Mouse (Mus musculus) hindlimb bud, embryonic 11.5 days (tissue): Measurements from ENCODE around the gene Aak1.

Experiments used
- DNase-seq: peaks from one replicate; pipeline ENCODE4 v3.0.0-alpha.2; 2012; ENCODE audit warnings: low read depth, low spot score; ENCODE audit errors: extremely low spot score

Gene Aak1

DNA sequence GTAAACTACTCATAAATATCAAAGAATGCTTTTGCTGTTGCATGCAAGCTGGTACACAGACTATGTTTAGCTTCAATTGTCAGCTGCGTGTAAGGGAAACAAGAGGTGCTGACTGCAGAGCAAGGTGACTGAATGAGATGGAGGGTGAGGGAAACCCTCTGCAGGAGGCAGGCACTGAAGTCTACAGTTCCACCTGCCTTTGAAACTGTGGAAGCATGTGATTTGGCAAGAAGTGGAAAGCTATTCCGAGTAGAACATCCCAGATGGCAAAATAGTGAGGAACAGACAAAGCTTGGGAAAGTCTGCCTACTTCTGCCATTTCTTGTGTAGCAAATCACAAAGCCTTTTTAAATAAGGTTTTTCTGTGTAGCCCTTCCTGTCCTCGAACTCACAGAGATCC is 106.4 kb downstream of the Aak1 start:
- no peak for DNase-seq

DNA sequence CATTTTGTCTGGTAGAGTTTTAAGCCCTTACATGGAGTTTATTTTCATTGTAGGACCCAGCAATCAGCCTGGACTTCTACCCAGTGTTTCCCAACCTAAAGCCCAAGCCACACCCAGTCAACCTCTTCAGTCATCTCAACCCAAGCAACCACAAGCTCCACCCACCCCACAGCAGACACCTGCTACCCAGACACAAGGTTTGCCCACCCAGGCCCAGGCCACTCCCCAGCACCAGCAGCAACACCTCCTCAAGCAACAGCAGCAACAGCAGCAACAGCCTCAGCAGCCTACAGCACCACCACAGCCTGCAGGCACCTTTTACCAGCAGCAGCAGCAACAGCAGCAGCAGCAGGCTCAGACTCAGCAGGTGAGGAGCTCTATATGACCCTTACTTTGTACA is 106.9 kb downstream of the Aak1 start:
- DNase-seq = no peak

DNA sequence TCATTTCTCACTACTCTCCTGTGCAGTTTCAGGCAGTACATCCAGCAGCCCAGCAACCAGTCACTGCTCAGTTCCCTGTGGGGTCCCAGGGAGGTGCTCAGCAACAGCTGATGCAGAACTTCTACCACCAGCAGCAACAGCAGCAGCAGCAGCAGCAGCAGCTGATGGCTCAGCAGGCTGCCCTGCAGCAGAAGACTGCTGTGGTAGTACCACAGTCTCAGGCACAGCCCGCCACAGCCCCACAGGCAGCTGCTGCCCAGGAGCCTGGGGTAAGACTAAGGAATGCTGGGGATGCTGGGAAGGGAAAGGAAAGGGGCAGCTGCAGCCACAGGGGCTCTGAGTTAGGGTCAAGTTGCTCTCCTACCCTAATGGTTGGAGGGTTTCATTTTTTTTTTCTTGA is 109.7 kb downstream of the Aak1 start:
- DNase-seq = no peak

DNA sequence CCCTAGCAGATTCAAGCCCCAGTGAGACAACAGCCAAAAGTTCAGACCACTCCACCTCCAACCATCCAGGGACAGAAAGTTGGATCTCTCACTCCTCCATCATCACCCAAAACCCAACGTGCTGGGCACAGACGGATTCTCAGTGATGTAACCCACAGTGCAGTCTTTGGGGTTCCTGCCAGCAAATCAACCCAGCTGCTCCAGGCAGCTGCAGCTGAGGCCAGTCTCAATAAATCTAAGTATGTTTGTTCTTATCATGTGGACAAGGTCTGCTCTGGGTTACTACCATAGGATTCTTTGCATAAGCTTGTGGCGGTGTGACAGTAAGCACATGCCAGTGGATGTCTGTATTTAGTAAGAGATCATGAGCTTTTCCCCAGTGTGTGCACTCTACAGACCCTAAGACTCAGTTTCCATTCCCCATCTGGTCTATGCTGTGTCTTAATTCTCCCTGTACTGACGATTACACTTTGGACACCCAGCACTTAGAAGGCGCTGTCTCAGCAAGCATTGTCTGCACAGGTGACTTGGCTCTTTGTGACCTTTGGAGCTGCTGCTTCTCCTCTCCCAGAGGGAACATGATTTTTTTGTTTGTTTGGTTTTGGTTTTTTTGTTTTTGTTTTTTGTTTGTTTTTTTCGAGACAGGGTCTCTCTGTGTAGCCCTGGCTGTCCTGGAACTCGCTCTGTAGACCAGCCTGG is 114.8 kb downstream of the Aak1 start:
- DNase-seq = no peak

DNA sequence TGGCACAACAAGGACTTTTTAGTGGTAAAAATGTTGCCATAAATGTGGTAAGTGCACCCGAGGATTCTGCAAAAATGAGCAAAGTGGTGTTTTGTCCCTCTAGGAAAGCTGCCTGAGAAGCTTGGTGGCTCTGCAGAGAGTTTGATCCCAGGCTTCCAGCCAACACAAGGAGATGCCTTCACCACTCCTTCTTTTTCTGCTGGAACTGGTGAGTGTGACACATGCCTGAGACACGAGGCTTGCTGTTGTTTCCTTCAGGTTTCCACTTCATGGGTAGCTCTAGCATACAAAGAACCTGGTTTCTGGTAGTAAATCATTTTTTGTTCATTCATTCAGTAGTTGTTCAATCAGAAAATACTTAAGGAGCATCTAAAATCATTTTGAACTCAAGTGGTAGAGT is 117.8 kb downstream of the Aak1 start:
- no peak for DNase-seq

DNA sequence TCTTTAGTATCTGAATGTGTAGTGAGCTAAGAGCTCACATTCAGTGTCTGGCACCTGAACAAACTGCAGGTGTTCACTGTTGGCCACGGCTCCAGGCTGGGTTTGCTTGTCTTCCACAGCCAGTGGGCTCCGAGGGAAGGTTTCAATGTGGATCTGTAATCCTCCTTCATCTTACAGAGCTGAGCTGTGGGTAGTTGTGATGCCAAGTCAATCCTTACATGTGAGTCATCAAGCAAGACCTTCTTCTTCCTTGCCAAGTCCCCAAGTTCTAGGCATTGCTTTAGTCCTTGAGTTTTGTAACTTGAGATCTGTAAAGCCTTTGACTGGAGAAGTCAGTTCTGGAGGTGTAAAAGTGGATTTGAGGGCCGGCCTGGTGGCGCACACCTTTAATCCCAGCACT is 124.6 kb downstream of the Aak1 start:
- no peak for DNase-seq

DNA sequence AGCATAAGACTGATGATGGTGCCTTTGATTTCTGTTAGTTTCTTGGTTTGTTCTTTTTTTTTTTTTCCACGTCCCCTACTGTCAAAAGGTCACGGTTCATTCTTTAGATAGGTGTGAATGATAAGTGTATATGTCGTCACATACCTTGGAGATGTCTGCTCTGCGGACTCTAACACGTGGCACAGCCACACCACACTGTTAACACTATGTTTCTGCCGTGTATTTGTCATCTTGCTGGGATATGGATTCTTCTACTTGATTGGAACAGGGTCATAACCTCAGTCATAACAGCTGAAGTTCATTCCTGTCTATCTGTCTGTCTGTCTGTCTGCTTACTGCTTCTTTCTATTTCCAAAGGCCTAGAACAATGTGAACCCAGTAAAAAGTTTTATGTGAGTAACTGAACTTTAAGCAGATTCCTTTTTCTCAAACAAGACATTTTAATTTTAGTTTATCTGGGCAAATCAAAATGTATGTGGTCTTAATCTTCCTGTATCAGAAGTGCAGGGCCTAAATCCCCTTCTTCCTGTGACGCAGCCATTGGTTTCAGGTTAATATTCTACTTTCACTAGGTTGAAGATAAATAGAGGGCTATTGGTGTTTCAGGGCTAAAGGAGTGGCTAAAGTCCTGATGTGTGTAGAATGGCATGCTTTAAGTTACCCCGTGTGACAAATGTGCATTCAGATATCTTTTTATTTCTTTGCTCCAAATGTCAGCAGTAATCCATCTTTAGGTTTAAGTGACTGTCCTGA is 129.0 kb downstream of the Aak1 start:
- no peak for DNase-seq

DNA sequence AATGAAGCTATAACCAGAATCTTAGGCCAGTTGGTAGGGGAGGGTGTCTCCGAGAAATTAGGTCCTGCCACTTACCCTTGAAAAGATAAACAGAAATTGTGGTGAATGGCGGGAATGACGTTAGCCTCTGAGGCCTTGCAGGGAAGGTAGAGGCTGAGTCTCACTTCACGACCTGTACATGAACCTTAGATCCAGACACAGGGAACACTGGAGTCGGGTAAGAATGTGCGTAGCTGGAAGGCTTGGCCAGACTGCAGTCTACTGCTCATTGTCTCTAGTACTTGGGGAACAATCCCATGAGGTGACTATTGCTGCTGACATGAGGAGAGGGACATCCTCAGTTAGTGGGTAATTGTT is 129.6 kb downstream of the Aak1 start:
- no peak for DNase-seq

DNA sequence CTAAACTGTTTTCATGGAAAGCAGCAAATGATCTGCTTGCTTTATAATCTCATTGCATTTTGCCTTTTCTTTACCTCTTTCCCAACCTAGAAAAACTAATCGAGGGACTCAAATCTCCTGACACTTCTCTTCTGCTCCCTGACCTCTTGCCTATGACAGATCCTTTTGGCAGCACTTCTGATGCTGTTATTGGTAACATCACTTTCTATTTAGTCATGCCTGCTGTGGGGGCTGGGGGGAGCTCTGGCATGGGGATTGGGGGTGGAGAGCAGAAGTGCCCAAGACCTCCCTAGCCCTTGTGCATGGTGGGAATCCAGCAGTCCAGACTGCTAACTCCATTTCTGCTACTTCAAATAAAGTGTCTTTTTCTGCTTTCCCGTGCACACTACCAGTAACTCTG is 131.9 kb downstream of the Aak1 start:
- no peak for DNase-seq

DNA sequence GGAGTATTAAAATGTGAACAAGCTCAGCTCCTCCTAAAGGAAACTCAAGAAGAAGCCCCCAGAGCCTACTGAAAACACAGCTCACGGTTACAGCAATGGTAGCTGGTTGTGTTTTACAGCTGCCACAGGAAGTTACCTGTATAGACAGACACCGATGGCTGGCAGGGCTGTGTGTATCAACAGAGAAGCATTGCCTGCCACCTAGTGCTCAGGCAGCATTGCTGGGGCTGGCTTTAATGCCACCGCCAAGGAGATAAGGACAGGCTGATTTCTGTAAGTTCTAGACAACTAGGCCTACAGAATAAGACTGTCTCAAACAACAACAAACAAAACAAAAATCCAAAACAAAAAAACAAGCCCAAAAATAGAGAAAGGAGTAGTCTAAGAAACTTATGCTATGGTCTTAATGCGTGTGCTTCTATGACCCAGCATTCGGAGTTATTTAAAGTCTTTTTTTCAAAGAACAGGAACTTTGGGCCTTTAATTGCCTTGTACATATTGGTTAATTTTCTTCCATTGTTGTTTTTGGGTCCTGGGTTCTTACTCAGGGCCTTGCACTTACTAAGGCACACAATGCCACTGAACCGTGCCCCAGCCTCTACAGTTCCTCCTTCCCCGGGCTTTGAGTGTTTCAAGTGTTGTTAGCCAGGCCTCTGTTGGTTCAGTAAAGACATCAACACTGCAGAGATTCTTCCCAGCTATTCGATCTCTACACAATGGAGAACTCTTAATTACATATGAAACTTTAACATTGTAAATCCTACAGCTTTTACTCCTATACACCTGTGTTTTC is 136.2 kb downstream of the Aak1 start:
- no peak for DNase-seq

DNA sequence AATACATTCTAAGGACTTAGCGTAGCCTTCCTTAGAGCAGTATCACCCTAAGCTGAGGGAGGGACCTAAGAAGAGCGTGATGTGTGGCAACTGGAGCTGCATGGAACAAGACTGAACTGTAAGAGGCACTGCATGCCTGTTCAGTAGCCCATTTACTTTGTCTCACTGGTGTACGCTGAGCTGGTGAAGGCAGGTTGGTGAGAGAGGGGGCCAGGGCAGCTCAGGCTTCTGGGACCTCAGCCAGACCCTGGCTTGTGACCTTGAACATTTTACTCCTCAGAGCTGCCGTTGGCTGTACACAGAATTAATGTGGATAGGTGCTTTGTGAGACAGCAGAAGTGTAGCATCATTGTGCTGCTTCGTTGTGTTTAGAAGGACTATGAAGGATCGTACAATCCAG is 140.3 kb downstream of the Aak1 start:
- DNase-seq = no peak

DNA sequence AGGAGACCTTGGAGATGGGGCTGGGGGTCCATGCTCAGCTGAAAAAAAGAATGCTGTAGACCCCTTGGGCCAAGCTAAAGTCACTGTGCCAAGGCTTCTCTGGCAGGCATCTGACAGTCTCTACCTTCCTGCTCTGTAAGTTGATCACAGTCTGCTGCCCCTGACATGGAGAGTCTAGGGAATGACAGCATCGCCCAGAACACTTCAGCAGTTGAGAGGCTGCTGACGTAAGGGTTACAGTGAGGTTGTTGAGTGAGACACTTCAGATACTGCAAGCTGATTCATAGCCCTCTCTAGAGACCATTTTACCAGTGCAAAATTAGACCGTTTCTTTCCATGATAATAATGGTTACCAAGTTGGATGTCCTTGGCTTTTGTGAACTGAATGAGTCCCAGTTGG is 141.7 kb downstream of the Aak1 start:
- DNase-seq = no peak

DNA sequence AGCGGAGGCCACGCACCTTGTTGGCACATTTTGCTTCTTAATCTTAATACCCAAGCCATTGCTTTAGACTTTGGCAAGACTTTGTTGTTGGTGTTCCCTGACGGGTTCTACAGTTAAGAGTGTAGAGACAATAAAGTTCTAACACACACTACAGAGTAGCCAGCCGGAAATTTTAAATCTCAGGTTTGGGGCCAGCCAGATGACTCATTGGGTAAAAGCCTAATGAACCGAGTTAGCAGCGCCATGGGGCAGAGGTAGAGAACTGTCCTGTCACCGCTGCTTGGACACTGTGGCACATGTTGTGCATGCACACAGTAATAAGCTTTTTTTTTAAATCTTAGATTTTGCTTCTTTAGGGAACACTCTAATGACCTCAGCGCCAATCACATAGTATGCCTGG is 143.0 kb downstream of the Aak1 start:
- DNase-seq = no peak

DNA sequence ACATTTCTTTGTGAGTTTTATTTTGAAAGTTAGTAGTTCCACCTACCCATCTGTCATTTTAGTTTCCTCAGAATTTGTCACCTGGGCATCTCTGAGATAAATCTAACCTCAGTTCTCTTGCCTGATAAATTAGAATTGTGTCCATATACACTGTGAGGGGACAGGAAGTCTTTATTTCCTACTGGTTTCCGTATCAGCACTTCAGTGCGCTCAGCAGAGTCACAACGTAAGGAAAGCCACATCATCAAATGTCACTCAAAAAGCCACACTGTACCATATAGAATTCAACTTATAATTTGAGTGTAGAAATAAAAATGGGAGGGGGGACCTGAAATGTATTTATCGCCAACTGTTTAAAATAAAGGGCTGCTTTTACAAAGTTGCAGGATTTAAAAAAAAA is 144.9 kb downstream of the Aak1 start:
- no peak for DNase-seq

DNA sequence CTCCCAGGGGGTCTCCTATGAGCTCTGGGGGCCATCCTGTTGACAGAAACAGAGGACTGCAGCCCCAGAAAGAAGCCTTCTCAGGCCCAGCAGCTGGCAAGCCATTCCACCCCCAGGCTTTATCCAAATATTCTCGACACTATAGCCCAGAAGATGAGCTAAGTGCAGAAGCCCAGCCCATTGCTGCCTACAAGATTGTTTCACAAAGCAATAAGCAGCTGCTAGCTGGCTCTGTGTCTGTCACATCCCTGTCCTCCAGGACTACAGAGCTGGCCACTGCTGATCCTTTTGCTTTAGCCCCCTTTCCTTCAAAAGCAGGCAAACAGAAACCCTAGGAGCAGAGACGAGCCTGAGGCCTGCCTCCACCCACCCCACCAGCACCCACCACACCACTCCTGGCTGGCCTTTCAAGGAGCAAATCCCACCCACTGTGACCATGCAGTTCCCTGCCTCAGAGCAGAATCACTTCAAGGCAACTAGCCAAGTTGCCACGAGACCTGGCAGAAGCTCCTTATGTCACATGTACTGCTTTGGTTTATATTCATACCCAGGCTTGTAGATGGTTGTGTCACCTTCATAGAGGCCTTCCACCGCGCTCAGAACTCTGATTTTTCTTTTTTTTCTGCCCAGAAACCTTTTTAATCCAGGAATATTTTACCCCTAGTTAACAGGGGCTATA is 147.5 kb downstream of the Aak1 start:
- no peak for DNase-seq

DNA sequence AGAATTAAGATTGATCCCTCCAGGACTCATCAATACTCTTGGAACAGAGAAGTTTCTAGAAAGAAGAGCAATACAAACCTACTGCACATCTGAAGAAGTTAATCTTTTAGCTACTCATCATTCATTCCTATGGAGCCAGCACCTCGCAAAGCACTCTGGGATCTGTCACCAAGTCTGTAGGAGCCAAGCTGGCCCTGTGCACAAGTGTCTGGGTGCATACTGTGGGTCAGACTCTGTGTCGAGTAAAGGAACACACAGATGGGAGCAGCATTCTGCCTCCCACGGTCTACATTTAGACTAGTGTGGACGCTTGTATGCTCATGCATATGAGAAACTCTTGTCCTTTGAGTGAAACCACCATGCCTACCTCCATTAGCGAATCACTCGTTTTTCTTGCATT is 148.0 kb downstream of the Aak1 start:
- no peak for DNase-seq

DNA sequence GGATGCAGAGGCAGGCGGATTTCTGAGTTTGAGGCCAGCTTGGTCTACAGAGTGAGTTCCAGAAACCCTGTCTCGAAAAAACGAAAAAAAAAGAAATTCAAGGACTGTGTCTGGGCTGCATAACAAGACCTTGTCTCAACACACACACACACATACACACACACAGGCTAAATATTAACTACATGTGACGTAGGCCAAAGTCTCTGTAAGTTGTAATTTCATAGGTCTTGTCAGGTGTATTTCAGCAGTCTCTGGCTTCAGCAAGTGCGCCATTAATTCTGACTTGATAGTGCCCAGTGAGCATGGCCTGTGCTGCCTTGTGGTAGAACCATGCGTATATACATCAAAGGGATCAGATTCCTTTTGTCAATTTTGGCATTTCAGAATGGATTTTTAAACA is 152.7 kb downstream of the Aak1 start:
- no peak for DNase-seq

DNA sequence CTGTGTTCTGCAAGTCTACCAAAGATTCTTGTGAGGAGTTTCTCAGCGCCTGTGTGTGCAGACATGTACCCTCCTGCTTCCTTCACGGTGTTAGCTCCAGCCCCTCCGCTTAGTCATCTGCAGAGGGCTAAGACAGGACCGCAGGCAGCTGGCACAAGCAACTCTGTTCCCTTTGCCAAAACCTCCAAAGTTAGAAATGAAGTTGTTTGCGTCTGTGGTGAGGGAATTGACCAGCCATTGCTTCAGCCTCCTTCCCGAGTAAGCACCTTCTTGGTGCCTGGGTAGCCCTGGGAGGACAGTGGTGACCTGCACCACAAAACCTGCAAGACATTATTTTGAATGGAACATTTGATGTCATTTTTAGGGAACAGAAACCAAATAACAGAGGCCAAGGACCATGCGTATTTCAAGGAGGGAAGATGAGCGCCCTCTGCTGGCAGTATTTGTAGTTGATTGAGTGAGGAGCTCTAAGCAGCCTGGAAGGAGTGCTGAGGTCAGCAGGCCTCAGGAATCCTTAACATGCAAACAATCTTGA is 153.3 kb downstream of the Aak1 start:
- DNase-seq = peak; percentile 77

DNA sequence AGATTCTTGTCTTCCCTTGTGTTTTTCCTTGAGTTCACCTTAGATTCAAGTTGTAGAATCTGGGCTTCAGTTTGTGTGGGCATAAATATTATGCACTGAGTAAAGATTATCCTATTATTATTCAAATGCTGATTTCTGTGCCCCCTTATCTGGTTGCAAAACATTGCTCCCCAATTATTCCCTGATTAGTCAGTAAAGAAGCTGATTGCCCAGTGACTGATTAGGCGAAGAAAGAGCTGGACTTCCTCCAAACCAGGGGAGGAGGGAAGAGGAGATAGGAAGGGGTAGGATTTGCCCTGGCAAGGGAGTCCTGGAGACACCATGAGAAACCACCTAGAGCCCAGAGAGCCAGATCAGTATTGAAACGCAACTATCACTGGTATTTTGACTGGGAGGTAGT is 154.8 kb downstream of the Aak1 start:
- no peak for DNase-seq

DNA sequence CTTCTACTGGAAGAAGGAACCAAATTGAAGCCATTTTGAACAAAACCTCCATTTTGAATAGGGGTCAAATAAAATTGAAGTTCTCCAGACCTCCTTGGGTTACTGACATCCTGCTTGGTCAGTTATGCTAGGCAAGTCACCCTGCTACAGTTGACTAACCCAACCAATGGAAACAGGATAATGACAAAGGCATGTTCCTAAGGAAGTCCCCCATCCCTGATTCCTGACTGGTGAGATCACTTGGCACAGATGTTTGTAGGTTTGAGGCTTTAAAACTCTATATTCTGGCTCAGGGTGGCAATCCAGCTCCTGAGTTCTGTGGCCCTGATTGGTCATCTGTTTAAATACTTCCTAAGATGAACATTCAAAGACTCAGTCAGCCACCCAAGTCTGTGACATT is 156.3 kb downstream of the Aak1 start:
- no peak for DNase-seq

DNA sequence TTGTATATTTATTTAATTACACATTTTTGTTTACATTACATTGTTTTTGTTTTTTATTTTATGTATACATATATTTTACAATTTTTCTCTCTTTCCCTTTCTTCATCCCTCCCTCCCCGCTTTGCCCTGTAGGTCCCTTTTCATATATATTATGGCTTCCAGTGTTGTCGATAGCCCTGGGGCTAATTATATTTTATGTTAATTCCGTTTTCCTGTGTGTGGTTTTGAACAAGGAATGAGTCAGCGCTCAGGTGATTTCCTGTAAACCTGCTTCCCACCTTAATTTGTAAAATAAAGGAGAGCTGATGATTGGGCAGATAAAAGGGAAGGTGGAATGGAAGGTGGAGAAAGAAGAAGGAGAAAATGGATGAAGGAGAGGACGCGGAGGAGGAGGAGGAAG is 159.6 kb downstream of the Aak1 start, which contains the start of gene Nfu1:
Gene Nfu1 (plus strand): TSS at position 350 of the 400 bp plus-strand sequence.
- DNase-seq = no peak
